Mouse (Mus musculus) Patski (cell line): ENCODE results near the gene Fancg. TPM values are rescaled to one million over a fixed set of nuclear protein-coding genes. Genes with fewer than 3 reads are reported as not detected.

Experiments used
- ATAC-seq: fragments of 100-300 bp; one replicate; pipeline ENCODE4 v1.8.0; 2021
- CTCF ChIA-PET: fragments of 350-600 bp; sonication (Branson Sonifier 250); formaldehyde crosslinking; loops from one replicate; lab custom pipeline; 2022; ENCODE audit warnings: inconsistent platforms; lab: Charles Lee
- POLR2A ChIA-PET: fragments of 350-600 bp; sonication (Branson Sonifier 250); formaldehyde crosslinking; loops from one replicate; lab custom pipeline; 2022; ENCODE audit warnings: antibody characterized with exemption, inconsistent platforms; lab: Charles Lee
- DNase-seq: peaks from one replicate; pipeline ENCODE4 v3.0.0-alpha.2; 2011; ENCODE audit warnings: low read depth, low spot score
- H3K27me3 ChIP-seq: fragments of 371-371 bp; one replicate; pipeline ENCODE4 v1.5.1; 2021
- CTCF ChIP-seq: fragments of 100-300 bp; IDR thresholded peaks from one replicate; pipeline ENCODE4 v1.5.1; 2021
- in situ Hi-C: fragments of 300-500 bp; cut with MboI; formaldehyde crosslinking; loops from 3 replicates; pipeline ENCODE4 v1.11.1; 2018; ENCODE audit warnings: low pct_unique_long_range_greater_than_20kb, mixed read lengths
- polyA plus RNA-seq: library from polyadenylated mRNA; unstranded; gene quantifications from one replicate; pipeline ENCODE4 v1.2.3, GENCODE M21; 2021

Fancg gene
- 8.1 TPM for polyA plus RNA-seq

DNA sequence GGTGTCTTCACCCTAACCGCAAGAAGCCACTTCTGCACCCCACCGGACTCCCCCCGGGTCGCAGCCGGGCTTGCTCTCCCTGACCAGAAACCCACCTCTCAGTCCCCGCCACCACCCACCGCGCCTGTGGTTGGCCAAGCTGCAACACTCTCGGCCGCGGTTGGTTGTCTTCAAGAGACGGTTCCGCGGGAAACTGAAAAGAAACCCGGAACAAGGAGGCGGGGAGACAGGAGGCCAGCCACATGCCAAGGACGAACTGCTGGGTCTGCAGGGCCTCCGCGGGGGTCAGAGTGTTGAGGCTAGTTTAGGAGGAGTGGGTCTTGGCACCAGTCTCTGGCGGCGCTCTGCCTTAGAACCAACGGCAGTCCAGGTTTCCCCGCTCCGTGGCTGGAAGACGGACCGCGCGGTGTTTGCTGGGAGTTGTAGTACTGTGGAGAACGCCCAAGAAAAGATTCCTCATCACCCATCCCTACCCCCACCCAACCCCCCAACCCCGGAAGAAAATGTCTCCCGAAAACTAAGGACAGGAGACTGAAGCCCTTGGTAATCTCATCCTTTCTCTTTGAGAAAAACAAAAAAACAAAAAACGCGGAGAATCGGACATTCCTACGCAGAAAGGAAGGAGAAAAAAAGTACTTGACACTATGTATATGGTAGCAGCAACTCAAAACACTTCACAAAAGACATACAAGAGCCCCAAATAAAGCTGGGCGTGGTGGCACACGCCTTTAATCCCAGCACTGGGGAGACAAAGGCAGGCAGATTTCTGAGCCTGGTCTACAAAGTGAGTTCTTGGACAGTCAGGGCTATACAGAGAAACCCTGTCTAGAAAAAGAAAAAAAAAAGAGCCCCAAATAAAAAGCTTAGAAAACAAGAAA, at the start of gene Fancg:
Gene Fancg, minus strand, starts transcription at position 346 of the 878 bp plus-strand sequence.
- no peak for TF ChIP-seq CTCF
- no peaks in the 10 kb centered on the region for H3K27me3 ChIP-seq
- ATAC-seq, result peak; percentile 87
- no peak for DNase-seq
- ChIA-PET CTCF (interaction anchor here (0.8 kb wide), 1 partner anchor 9 kb away, joined by 3 read pairs; no protein-coding TSS in a partner anchor), POLR2A (interaction anchor here (0.9 kb wide), 1 partner anchor 21 kb away, joined by 6 read pairs; the partner anchor contains the start of gene Stoml2)
- in situ Hi-C loops, result no loop called here

DNA sequence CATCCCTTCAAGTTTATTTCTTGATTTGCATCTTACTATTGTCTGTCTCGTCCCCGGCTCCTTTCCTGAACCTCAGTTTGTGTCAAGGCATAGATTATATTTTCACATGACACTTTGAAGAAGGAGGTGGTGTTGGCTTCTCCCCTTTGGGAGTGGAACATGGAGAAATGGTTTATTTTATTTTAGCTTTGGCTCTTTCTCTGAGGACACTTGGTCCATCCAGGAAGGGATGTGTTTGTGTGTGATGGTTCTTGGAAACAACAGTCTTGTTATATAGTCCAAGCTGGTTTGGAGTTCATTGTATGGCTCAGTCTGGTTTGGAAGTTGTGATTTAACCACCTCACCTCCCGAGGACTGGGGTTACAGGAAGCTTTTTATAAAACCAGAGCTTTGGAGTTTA, 49.4 kb upstream of the Fancg start:
- in situ Hi-C loops, result loop anchor here (10.0 kb wide), 1 partner anchor 185 kb away; no protein-coding TSS in a partner anchor
- CTCF ChIA-PET, result interaction anchor here (1.0 to 6.5 kb wide), 2 partner anchors 13 to 23 kb away, joined by 4 to 39 read pairs; partner anchors contain the start of gene Fam214b
- POLR2A ChIA-PET, result no interaction called here
- ATAC-seq (no peak), DNase-seq (no peak)
- TF ChIP-seq CTCF, result no peak
- no peaks in the 10 kb centered on the region for H3K27me3 ChIP-seq

- ChIA-PET POLR2A (no interaction called here), CTCF (interaction anchor here (1.0 to 6.5 kb wide), 2 partner anchors 12 to 23 kb away, joined by 4 to 39 read pairs; partner anchors contain the start of gene Fam214b)
- DNase-seq, result no peak
- no peaks in the 10 kb centered on the region for H3K27me3 ChIP-seq
- in situ Hi-C loops, result no loop called here
- peak; percentile 94 for ATAC-seq
- TF ChIP-seq CTCF, result no peak
Measured at GRCm38 (mm10) chr4:43058753-43059654, 48.7 kb upstream of the Fancg start, which contains the start of gene Unc13b. Unc13b (plus strand) TSS chr4:43058953.

- H3K27me3 ChIP-seq, result no peaks in the 10 kb centered on the region
- in situ Hi-C loops, result no loop called here
- no peak for ATAC-seq
- POLR2A ChIA-PET, result no interaction called here
- DNase-seq, result no peak
- CTCF ChIA-PET, result interaction anchor here (0.8 to 6.5 kb wide), 2 partner anchors 8 to 12 kb away, joined by 3 to 39 read pairs; partner anchors contain the start of gene Fam214b
- TF ChIP-seq CTCF, result no peak
Measured at GRCm38 (mm10) chr4:43058392-43058752, 48.1 kb upstream of the Fancg start.

DNA sequence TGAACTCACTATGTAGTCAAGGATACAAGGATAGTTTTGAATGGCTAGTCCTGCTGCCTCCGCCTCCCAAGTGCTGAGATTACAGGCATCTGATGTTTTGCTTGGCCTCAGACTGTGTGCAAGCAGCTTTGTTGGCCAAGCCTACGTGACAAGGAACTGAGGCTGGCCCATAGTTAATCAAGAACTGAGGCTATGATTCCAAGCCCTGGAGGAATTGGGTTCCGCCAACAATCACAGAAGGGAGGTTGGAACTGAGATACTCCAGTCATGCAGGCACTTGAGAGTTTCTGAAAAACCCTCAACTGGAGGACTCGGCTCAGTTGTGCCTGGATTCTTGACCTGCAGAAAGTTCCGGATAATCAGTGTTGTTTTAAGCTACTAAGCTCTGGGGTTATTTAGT, 47.3 kb upstream of the Fancg start:
- DNase-seq, result no peak
- ChIA-PET POLR2A (interaction anchor here (0.7 kb wide), 1 partner anchor 363 kb away, joined by 3 read pairs; no protein-coding TSS in a partner anchor), CTCF (interaction anchor here (0.8 to 6.5 kb wide), 2 partner anchors 8 to 11 kb away, joined by 3 to 39 read pairs; partner anchors contain the start of gene Fam214b)
- no peak for ATAC-seq
- no peaks in the 10 kb centered on the region for H3K27me3 ChIP-seq
- in situ Hi-C loops, result no loop called here
- no peak for TF ChIP-seq CTCF

- ATAC-seq (no peak), DNase-seq (no peak)
- H3K27me3 ChIP-seq, result no peaks in the 10 kb centered on the region
- ChIA-PET POLR2A (interaction anchor here (0.6 kb wide), 1 partner anchor 387 kb away, joined by 3 read pairs; no protein-coding TSS in a partner anchor), CTCF (interaction anchor here (0.7 to 1.4 kb wide), 2 partner anchors 30 to 371 kb away, joined by 3 read pairs; no protein-coding TSS in a partner anchor)
- in situ Hi-C loops, result no loop called here
- peak; percentile 49 for TF ChIP-seq CTCF
Measured at GRCm38 (mm10) chr4:43052627-43053026, 42.3 kb upstream of the Fancg start.

DNA sequence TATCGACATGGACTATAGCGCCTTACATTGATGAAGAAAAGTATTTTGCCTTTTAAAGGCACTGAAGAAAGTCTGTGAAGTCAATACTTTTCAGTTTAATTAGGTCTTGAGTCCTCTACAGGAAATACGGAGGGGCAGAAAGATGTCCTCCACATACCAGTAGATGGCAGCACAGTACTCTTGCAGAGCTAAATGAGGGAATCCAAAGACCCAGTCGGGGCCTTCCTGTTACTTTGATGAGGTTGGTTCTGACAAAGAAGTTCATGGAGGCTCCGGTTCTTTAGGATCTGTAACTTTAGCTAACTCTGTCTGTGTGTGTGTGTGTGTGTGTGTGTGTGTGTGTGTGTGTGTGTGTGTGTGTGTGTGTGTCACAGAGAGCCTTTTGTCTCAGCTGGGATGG, 36.9 kb upstream of the Fancg start:
- POLR2A ChIA-PET, result interaction anchor here (0.6 kb wide), 3 partner anchors 69 to 1192 kb away, joined by 3 to 5 read pairs (median 3); no protein-coding TSS in a partner anchor
- ATAC-seq (no peak), DNase-seq (no peak)
- no peak for TF ChIP-seq CTCF
- CTCF ChIA-PET, result interaction anchor here (0.9 to 2.6 kb wide), 10 partner anchors 11 to 219 kb away, joined by 3 to 39 read pairs (median 4); partner anchors contain the start of genes Atp8b5, Stoml2 and Unc13b
- in situ Hi-C loops, result loop anchor here (5.0 kb wide), 1 partner anchor 375 kb away; no protein-coding TSS in a partner anchor
- H3K27me3 ChIP-seq, result no peaks in the 10 kb centered on the region

DNA sequence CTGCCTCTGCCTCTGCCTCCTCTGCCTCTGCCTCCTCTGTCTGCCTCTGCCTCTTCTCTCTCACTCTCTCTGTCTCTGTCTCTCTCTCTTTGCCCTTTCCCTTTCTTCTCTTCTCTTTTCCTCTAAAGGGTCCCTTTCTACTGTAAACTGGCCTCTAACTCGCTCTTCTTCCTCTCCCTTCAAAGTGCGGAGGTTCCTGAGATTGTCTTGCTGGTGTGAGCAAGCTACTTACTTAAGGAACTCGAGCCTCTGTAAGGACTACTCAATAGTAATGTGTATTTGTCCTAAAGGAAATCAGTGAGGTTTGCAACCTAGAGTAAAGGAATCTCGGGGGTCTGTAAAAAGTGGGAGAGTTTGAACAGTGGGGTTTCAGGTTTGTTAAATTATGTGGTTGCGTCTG, 36.3 kb upstream of the Fancg start:
- in situ Hi-C loops, result loop anchor here (5.0 kb wide), 1 partner anchor 376 kb away; no protein-coding TSS in a partner anchor
- POLR2A ChIA-PET, result interaction anchor here (0.6 kb wide), 2 partner anchors 124 to 1193 kb away, joined by 3 read pairs; no protein-coding TSS in a partner anchor
- ATAC-seq, result no peak
- no peaks in the 10 kb centered on the region for H3K27me3 ChIP-seq
- DNase-seq, result no peak
- CTCF ChIA-PET, result interaction anchor here (1.1 to 2.6 kb wide), 9 partner anchors 12 to 211 kb away, joined by 3 to 39 read pairs (median 4); partner anchors contain the start of genes Stoml2 and Unc13b
- TF ChIP-seq CTCF, result no peak

GRCm38 (mm10) chr4:43045659-43046302, 35.5 kb upstream of the Fancg start, which contains the start of gene Fam214b:
Fam214b (minus strand) TSS chr4:43046220.
- in situ Hi-C loops, result loop anchor here (5.0 kb wide), 1 partner anchor 377 kb away; no protein-coding TSS in a partner anchor
- peak; percentile 88 for ATAC-seq
- ChIA-PET CTCF (interaction anchor here (1.1 to 2.6 kb wide), 2 partner anchors 12 to 75 kb away, joined by 3 to 39 read pairs; partner anchors contain the start of gene Unc13b), POLR2A (no interaction called here)
- TF ChIP-seq CTCF, result no peak
- no peaks in the 10 kb centered on the region for H3K27me3 ChIP-seq
- peak; percentile 83 for DNase-seq
